Comparison of ENCODE assay signal across 25 mouse cellular contexts in the genomic region with DNA sequence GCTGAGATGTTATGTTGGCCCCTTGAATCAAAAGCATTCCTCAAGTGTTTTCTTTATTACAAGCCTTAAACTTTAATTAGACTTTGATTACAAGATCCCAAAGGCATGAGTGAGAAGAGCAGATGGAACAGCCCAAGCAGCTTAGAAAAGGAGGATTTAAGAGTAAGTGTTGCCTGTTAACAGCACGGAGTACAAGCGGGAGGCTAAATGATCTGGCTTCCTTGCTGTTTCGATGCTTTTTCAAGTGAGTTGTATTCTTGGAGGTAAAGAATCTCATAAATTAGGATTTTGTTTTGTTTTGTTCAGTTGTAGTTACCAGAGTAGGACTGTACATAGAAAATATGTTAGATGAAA.
"Had no signal": no experiment of that assay in that cellular context is flagged by ENCODE, and none has a peak within 500 bp of the region (broad histone marks: within the 10 kb centered on the region; RNA-seq: fewer than 3 reads in every experiment).

No protein-coding gene starts in this region.

- DNase-seq: kidney, adult 18-20 months; kidney, adult 9 months; kidney, postnatal 4 days; layer of hippocampus, postnatal 36 days; liver; lung, adult 18-20 months; lung, postnatal 10 days; lung, postnatal 36 days; right cerebral cortex, adult 18-20 months; right cerebral cortex, postnatal 14 days; right cerebral cortex, postnatal 4 days; thymus, postnatal 25 days had no signal

- H3K27ac ChIP-seq: left cerebral cortex, adult 2 months; limb, embryonic 12.5 days; liver, embryonic 12.5 days; liver, embryonic 15.5 days; midbrain, embryonic 10.5 days; midbrain, embryonic 13.5 days; stomach, embryonic 15.5 days had no signal

- H3K27me3 ChIP-seq: limb, embryonic 12.5 days; liver, embryonic 12.5 days; liver, embryonic 15.5 days; lung, embryonic 15.5 days; midbrain, embryonic 13.5 days; stomach, embryonic 15.5 days had no signal

- H3K9ac ChIP-seq: limb, embryonic 12.5 days; liver, embryonic 12.5 days; liver, embryonic 15.5 days; lung, embryonic 15.5 days; midbrain, embryonic 13.5 days; stomach, embryonic 15.5 days had no signal

- H3K4me1 ChIP-seq: liver, embryonic 15.5 days; stomach, embryonic 15.5 days had no signal

- H3K4me2 ChIP-seq: limb, embryonic 12.5 days; liver, embryonic 12.5 days; liver, embryonic 15.5 days; lung, embryonic 15.5 days; midbrain, embryonic 13.5 days; stomach, embryonic 15.5 days had no signal

- H3K4me3 ChIP-seq: left cerebral cortex, adult 2 months; limb, embryonic 12.5 days; liver, embryonic 12.5 days; liver, embryonic 15.5 days; lung, embryonic 15.5 days; megakaryocyte, embryonic 14.5 days; midbrain, embryonic 10.5 days; midbrain, embryonic 13.5 days; myocyte; stomach, embryonic 15.5 days had no signal

- ATAC-seq: inflammation-experienced regulatory T-cells, adult 6 months; intestine, embryonic 16.5 days; liver, embryonic 12.5 days; midbrain, embryonic 13.5 days; midbrain, embryonic 16.5 days had no signal

- H3K9me3 ChIP-seq: limb, embryonic 12.5 days; liver, embryonic 12.5 days; liver, embryonic 15.5 days; lung, embryonic 15.5 days; megakaryocyte, embryonic 14.5 days; midbrain, embryonic 10.5 days; midbrain, embryonic 13.5 days; stomach, embryonic 15.5 days had no signal

- H3K36me3 ChIP-seq: limb, embryonic 12.5 days; liver, embryonic 12.5 days; liver, embryonic 15.5 days; lung, embryonic 15.5 days; midbrain, embryonic 10.5 days; midbrain, embryonic 13.5 days; stomach, embryonic 15.5 days had no signal
